Comparison of ENCODE assay signal across 13 mouse cellular contexts in genomic region chr1:98079640-98080039, GRCm38 (mm10). TPM values are rescaled to one million over a fixed set of nuclear protein-coding genes. Genes with fewer than 3 reads are reported as not detected.
DNase-seq lines count a peak whose midpoint lies in the region; ATAC-seq and TF ChIP-seq lines count a peak whose summit lies in the region.
"Had no signal": no experiment of that assay in that cellular context is flagged by ENCODE, and none has a peak within 500 bp of the region (broad histone marks: within the 10 kb centered on the region; RNA-seq: fewer than 3 reads in every experiment).

No protein-coding gene starts in this region.

- TF ChIP-seq EP300 in heart, adult 2 months (IDR thresholded peaks at IDR 0.05; ENCODE audit: insufficient read depth, low read depth, low read length): no peak

- no peak for TF ChIP-seq POLR2A in heart, adult 2 months (IDR thresholded peaks at IDR 0.05; ENCODE audit: insufficient read depth, low read depth, low read length)

- no peak overlapping the region for H3K4me2 ChIP-seq in heart, embryonic 12.5 days

- H3K4me1 ChIP-seq in heart, embryonic 12.5 days (replicated peaks): peaks cover 41% of the 10 kb centered on the region
- H3K4me1 ChIP-seq in heart, adult 2 months (ENCODE audit: control insufficient read depth, insufficient read depth, low read length): peaks cover 7% of the 10 kb centered on the region

- DNase-seq in heart, adult 18-20 months: peak; percentile 45 to 61
- peak; percentile 32 to 45 for DNase-seq in heart, adult 2 months
- DNase-seq in heart, postnatal 36 days: peak; percentile 27 to 38
- peak; percentile 77 for DNase-seq in lung, postnatal 25 days (ENCODE audit: low spot score)
- no peak for DNase-seq in adrenal gland, postnatal 10 days
- no peak for DNase-seq in adrenal gland, postnatal 36 days
- DNase-seq: cerebellum, adult 8-10 months; right cerebral cortex, postnatal 25 days; thymus, postnatal 25 days had no signal

- no peak for TF ChIP-seq CTCF in heart, adult 2 months (IDR thresholded peaks at IDR 0.05)

- no peaks in the 10 kb centered on the region for H3K27me3 ChIP-seq in heart, embryonic 12.5 days (replicated peaks)
- H3K27me3 ChIP-seq in heart, adult 2 months (ENCODE audit: control insufficient read depth, insufficient read depth, low read length): no peaks in the 10 kb centered on the region

- ATAC-seq in heart, embryonic 12.5 days (ENCODE audit: insufficient number of reproducible peaks, low FRiP score): no peak
- ATAC-seq in activated CD4-positive, CD25-positive, alpha-beta regulatory T cell, adult 4 months: no peak
- ATAC-seq: forebrain, embryonic 14.5 days had no signal

- no peaks in the 10 kb centered on the region for H3K79me2 ChIP-seq in heart, adult 2 months (replicated peaks; ENCODE audit: control insufficient read depth, insufficient read depth, low read length)

- H3K27ac ChIP-seq in heart, embryonic 12.5 days (ENCODE audit: poor library complexity, severe bottlenecking): no peak overlapping the region
- H3K27ac ChIP-seq in heart, adult 2 months: peak overlapping the region; percentile 44

- no peak overlapping the region for H3K9ac ChIP-seq in heart, embryonic 12.5 days
- H3K9ac ChIP-seq in heart, adult 2 months (ENCODE audit: low read depth, low read length): no peak overlapping the region

- 44% methylated on average over 7 of the region's 7 CpGs for WGBS in heart, embryonic 12.5 days
- 21% methylated on average over 7 of the region's 7 CpGs for WGBS in heart, adult 2 months

- H3K36me3 ChIP-seq in heart, embryonic 12.5 days: no peaks in the 10 kb centered on the region
- no peaks in the 10 kb centered on the region for H3K36me3 ChIP-seq in heart, adult 2 months (ENCODE audit: control insufficient read depth, insufficient read depth, low read length)
- H3K36me3 ChIP-seq: G1E had no signal

- H3K4me3 ChIP-seq in heart, embryonic 12.5 days: no peak overlapping the region
- H3K4me3 ChIP-seq in heart, adult 2 months: no peak overlapping the region

- no peaks in the 10 kb centered on the region for H3K9me3 ChIP-seq in heart, embryonic 12.5 days (replicated peaks)

- intact Hi-C loops in heart, adult 2 months (cut with DNase I): no loop called here
- intact Hi-C loops in heart, postnatal 36 days (cut with DNase I): no loop called here

RNA-seq across cellular contexts. Expression of gene Pam, which starts 15.8 kb away (rescaled TPM):
- 100 to 1,000 TPM; 672 to 774 TPM for total RNA-seq in heart, adult 18-20 months (2021)
- 376 and 393 TPM in 2 replicates for polyA plus RNA-seq in heart, embryonic 12.5 days (2016; fragmentation: Nextera tagmentation; extraction: Ambion mirVana)
- total RNA-seq in heart, adult 2 months (2021): 100 to 1,000 TPM; 593 to 641 TPM
- 313 and 472 TPM in 2 replicates for polyA plus RNA-seq in heart, adult 2 months (2012; rRNA removed)
- total RNA-seq in heart, postnatal 36 days (2021): 100 to 1,000 TPM; 586 to 674 TPM
- 100 to 1,000 TPM; 205 to 219 TPM for total RNA-seq in adrenal gland, postnatal 10 days (2021)
- total RNA-seq in adrenal gland, postnatal 36 days (2021): 100 to 1,000 TPM; 379 to 391 TPM
- polyA plus RNA-seq in activated CD4-positive, CD25-positive, alpha-beta regulatory T cell, adult 4 months (2017; shearing (Covaris generic)): 1 to 10 TPM; 2.6 to 4.8 TPM
- polyA plus RNA-seq: G1E had no signal

Comparison
In these comparisons a context has a peak if more than half of its experiments do, and no peak if none do; other contexts are left out.
1. DNase-seq: peak in heart, adult 18-20 months (2 of 2), heart, adult 2 months (2 of 2), heart, postnatal 36 days (2 of 2) and lung, postnatal 25 days (single experiment); none in adrenal gland, postnatal 10 days (single experiment) and adrenal gland, postnatal 36 days (0 of 2).